Mouse (Mus musculus) heart, postnatal 0 days (tissue): Measurements from ENCODE around the gene Lcor.

Experiments
- CTCF ChIP-seq: IDR thresholded peaks from 2 replicates; pipeline ENCODE4 v1.5.1; 2016; ENCODE audit warnings: antibody characterized with exemption, control low read depth, low read depth
- EP300 ChIP-seq: IDR thresholded peaks from 2 replicates; pipeline ENCODE4 v1.6.1; 2016; ENCODE audit warnings: antibody characterized with exemption, low read depth

GRCm38 (mm10) chr19:41534021-41534420 lies 51.6 kb downstream of the Lcor start:
- TF ChIP-seq CTCF = no peak
- TF ChIP-seq EP300 = no peak
